Mouse (Mus musculus) spleen, adult 2 months (tissue): Measurements from ENCODE around the gene Slc22a13.

Experiments
- CTCF ChIP-seq: fragments of 200-500 bp; IDR thresholded peaks from 2 replicates; pipeline ENCODE4 v1.5.1; 2011; ENCODE audit warnings: mild to moderate bottlenecking, inconsistent platforms; ENCODE audit not compliant: insufficient read depth, insufficient read length, insufficient replicate concordance; ENCODE audit errors: extremely low read depth
- POLR2A ChIP-seq: fragments of 200-500 bp; IDR thresholded peaks from 2 replicates; pipeline ENCODE4 v1.6.1; 2011; ENCODE audit warnings: low read depth, low read length, inconsistent platforms

- TF ChIP-seq CTCF: no peak
- TF ChIP-seq POLR2A: no peak
Measured at GRCm38 (mm10) chr9:119255096-119255495, 46.2 kb upstream of the Slc22a13 start.
